Mouse (Mus musculus) kidney, embryonic 14.5 days (tissue): ENCODE data around the gene Emc4. TPM values are rescaled to one million over a fixed set of nuclear protein-coding genes. Genes with fewer than 3 reads are reported as not detected.

Source experiments
- ATAC-seq: fragments of 200-750 bp; cut with Nextera tagmentation; 2 replicates; pipeline ENCODE4 v1.8.0; 2017; ENCODE audit warnings: moderate number of reproducible peaks, mild to moderate bottlenecking, moderate TSS enrichment, moderate library complexity; ENCODE audit not compliant: low FRiP score, low TSS enrichment
- H3K27ac ChIP-seq: fragments of 300-500 bp; sonication (generic); 2 replicates; pipeline ENCODE4 v1.5.1; 2014; ENCODE audit warnings: low read depth, mild to moderate bottlenecking, low read length, moderate library complexity, mixed read lengths
- H3K27me3 ChIP-seq: fragments of 300-500 bp; sonication (generic); 2 replicates; pipeline ENCODE4 v1.6.1; 2014; ENCODE audit warnings: mild to moderate bottlenecking, low read length; ENCODE audit not compliant: control insufficient read depth, insufficient read depth
- H3K36me3 ChIP-seq: fragments of 300-500 bp; sonication (generic); 2 replicates; pipeline ENCODE4 v1.6.1; 2014; ENCODE audit warnings: low read length, mixed read lengths; ENCODE audit not compliant: control insufficient read depth, insufficient read depth
- H3K4me1 ChIP-seq: fragments of 300-500 bp; sonication (generic); 2 replicates; pipeline ENCODE4 v1.6.1; 2014; ENCODE audit warnings: low read length, mixed read lengths; ENCODE audit not compliant: control insufficient read depth, insufficient read depth
- H3K4me2 ChIP-seq: fragments of 300-500 bp; sonication (generic); replicated peaks from 2 replicates; pipeline ENCODE4 v1.6.1; 2014; ENCODE audit warnings: low read depth, mild to moderate bottlenecking, low read length
- H3K4me3 ChIP-seq: fragments of 300-500 bp; sonication (generic); 2 replicates; pipeline ENCODE4 v1.5.1; 2014; ENCODE audit warnings: mild to moderate bottlenecking, low read length
- H3K9ac ChIP-seq: fragments of 300-500 bp; sonication (generic); 2 replicates; pipeline ENCODE4 v1.6.1; 2014; ENCODE audit warnings: low read depth, mild to moderate bottlenecking, low read length, moderate library complexity
- H3K9me3 ChIP-seq: fragments of 300-500 bp; sonication (generic); 2 replicates; pipeline ENCODE4 v1.6.1; 2016; ENCODE audit warnings: low read length; ENCODE audit not compliant: control insufficient read depth
- WGBS: fragments of 180-500 bp; shearing (Covaris S2); extraction: QIAGEN DNeasy Blood & Tissue Kit; methylation state at CpG from one replicate; pipeline ENCODE4 v1.1.7; 2014; 5-methylcytosine and 5-hydroxymethylcytosine counted together
- polyA plus RNA-seq: library from polyadenylated mRNA; unstranded; fragments of >200 nt; fragmentation: Nextera tagmentation; extraction: Ambion mirVana; gene quantifications from 2 replicates; pipeline ENCODE4 v1.2.1, GENCODE M21; 2014

Gene Emc4
- polyA plus RNA-seq, 1 experiment from 2014 or later = 123 TPM

GRCm38 (mm10) chr2:112353685-112354455 is 14.0 kb downstream of the Emc4 start:
- H3K4me1 ChIP-seq = no peaks in the 10 kb centered on the region
- 38% methylated on average over 7 of the region's 7 CpGs for whole genome bisulfite sequencing
- no peak overlapping the region for H3K9ac ChIP-seq
- no peaks in the 10 kb centered on the region for H3K9me3 ChIP-seq
- no peak overlapping the region for H3K4me2 ChIP-seq
- ATAC-seq = peak; percentile 79
- peaks cover 29% of the 10 kb centered on the region for H3K36me3 ChIP-seq
- H3K27me3 ChIP-seq = no peaks in the 10 kb centered on the region
- no peak overlapping the region for H3K4me3 ChIP-seq
- H3K27ac ChIP-seq = no peak overlapping the region

- 88% methylated on average over 3 of the region's 3 CpGs for WGBS
- H3K9me3 ChIP-seq = no peaks in the 10 kb centered on the region
- H3K36me3 ChIP-seq = peaks cover 4% of the 10 kb centered on the region; the same call in 1 of the 2 replicates
- no peak overlapping the region for H3K9ac ChIP-seq
- H3K27ac ChIP-seq = no peak overlapping the region
- H3K4me3 ChIP-seq = no peak overlapping the region
- H3K27me3 ChIP-seq = no peaks in the 10 kb centered on the region
- no peaks in the 10 kb centered on the region for H3K4me1 ChIP-seq
- H3K4me2 ChIP-seq = no peak overlapping the region
- no peak for ATAC-seq
Observed at GRCm38 (mm10) chr2:112348246-112348645, 19.6 kb downstream of the Emc4 start.

- Histone ChIP-seq H3K4me1 (no peaks in the 10 kb centered on the region), H3K4me3 (no peak overlapping the region), H3K27me3 (no peaks in the 10 kb centered on the region), H3K4me2 (no peak overlapping the region), H3K36me3 (peaks cover 16% of the 10 kb centered on the region), H3K27ac (no peak overlapping the region), H3K9ac (no peak overlapping the region), H3K9me3 (no peaks in the 10 kb centered on the region)
- WGBS = 52% methylated on average over 3 of the region's 3 CpGs
- ATAC-seq = no peak
Observed at GRCm38 (mm10) chr2:112341117-112341516, 26.7 kb downstream of the Emc4 start.

- H3K27ac ChIP-seq = no peak overlapping the region
- H3K27me3 ChIP-seq = no peaks in the 10 kb centered on the region
- 89% methylated on average over 2 of the region's 2 CpGs for WGBS
- peaks cover 20% of the 10 kb centered on the region for H3K36me3 ChIP-seq
- H3K4me2 ChIP-seq = no peak overlapping the region
- no peaks in the 10 kb centered on the region for H3K4me1 ChIP-seq
- H3K9me3 ChIP-seq = no peaks in the 10 kb centered on the region
- no peak overlapping the region for H3K4me3 ChIP-seq
- no peak overlapping the region for H3K9ac ChIP-seq
- ATAC-seq = no peak
Observed at GRCm38 (mm10) chr2:112339736-112340135, 28.1 kb downstream of the Emc4 start.

GRCm38 (mm10) chr2:112337211-112337610 is 30.6 kb downstream of the Emc4 start:
- ATAC-seq = no peak
- Histone ChIP-seq H3K9me3 (no peaks in the 10 kb centered on the region), H3K9ac (no peak overlapping the region), H3K4me1 (no peaks in the 10 kb centered on the region), H3K27me3 (no peaks in the 10 kb centered on the region), H3K36me3 (peaks cover 21% of the 10 kb centered on the region), H3K27ac (no peak overlapping the region), H3K4me3 (no peak overlapping the region), H3K4me2 (no peak overlapping the region)
- 94% methylated on average over 6 of the region's 6 CpGs for WGBS

GRCm38 (mm10) chr2:112332051-112332898 is 35.6 kb downstream of the Emc4 start:
- 60% methylated on average over 4 of the region's 4 CpGs for WGBS
- no peak for ATAC-seq
- no peak overlapping the region for H3K4me3 ChIP-seq

GRCm38 (mm10) chr2:112328069-112328777 is 39.6 kb downstream of the Emc4 start:
- 71% methylated on average over 11 of the region's 11 CpGs for WGBS
- Histone ChIP-seq H3K27me3 (no peaks in the 10 kb centered on the region), H3K36me3 (no peaks in the 10 kb centered on the region), H3K4me1 (no peaks in the 10 kb centered on the region), H3K4me2 (no peak overlapping the region), H3K9me3 (no peaks in the 10 kb centered on the region), H3K27ac (no peak overlapping the region), H3K4me3 (no peak overlapping the region), H3K9ac (no peak overlapping the region)
- no peak for ATAC-seq

More at GRCm38 (mm10) chr2:112332051-112332898, 35.6 kb downstream of the Emc4 start:
- Histone ChIP-seq H3K4me1 (no peaks in the 10 kb centered on the region), H3K27me3 (no peaks in the 10 kb centered on the region), H3K4me2 (no peak overlapping the region), H3K36me3 (peaks cover 7% of the 10 kb centered on the region), H3K9me3 (no peaks in the 10 kb centered on the region), H3K27ac (no peak overlapping the region), H3K9ac (no peak overlapping the region)

GRCm38 (mm10) chr2:112318905-112319304 is 48.9 kb downstream of the Emc4 start:
- no peak for ATAC-seq
- H3K9ac ChIP-seq = no peak overlapping the region
- 79% methylated on average over 7 of the region's 7 CpGs for WGBS
- no peaks in the 10 kb centered on the region for H3K27me3 ChIP-seq
- no peak overlapping the region for H3K4me3 ChIP-seq
- no peak overlapping the region for H3K27ac ChIP-seq
- no peak overlapping the region for H3K4me2 ChIP-seq
- H3K36me3 ChIP-seq = no peaks in the 10 kb centered on the region
- H3K9me3 ChIP-seq = no peaks in the 10 kb centered on the region
- no peaks in the 10 kb centered on the region for H3K4me1 ChIP-seq
